8 mouse cellular contexts compared by ENCODE assay signal in the genomic region with DNA sequence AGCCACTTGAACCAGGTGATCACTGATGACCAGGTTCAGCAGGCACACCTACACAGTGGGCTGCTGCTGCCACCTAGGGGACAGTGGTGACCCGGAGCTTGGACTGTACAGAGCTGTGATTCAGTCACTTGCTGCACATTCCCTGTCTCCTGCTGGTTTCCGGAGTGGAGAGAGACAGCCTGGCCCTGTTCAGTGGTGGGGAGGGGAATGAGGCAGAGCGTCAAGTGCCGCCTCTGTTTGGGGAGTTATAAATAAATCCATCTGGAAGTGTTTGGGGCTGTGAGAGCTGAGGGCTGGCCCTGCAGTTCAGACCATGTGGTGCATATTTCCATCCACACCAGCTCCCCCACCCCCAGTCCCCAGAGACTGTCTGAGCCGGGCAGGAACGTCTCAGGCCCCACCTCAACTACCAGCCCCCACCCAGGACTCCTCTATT.
DNase-seq lines count a peak whose midpoint lies in the region; ATAC-seq and TF ChIP-seq lines count a peak whose summit lies in the region.

No protein-coding gene starts in this region.

- H3K9ac ChIP-seq in embryonic facial prominence, embryonic 13.5 days: no peak overlapping the region
- no peak overlapping the region for H3K9ac ChIP-seq in midbrain, embryonic 15.5 days

- WGBS in embryonic facial prominence, embryonic 13.5 days: 18% methylated on average over 6 of the region's 6 CpGs
- WGBS in midbrain, embryonic 15.5 days: 16% methylated on average over 6 of the region's 6 CpGs

- H3K4me3 ChIP-seq in embryonic facial prominence, embryonic 13.5 days: no peak overlapping the region
- H3K4me3 ChIP-seq in midbrain, embryonic 15.5 days: no peak overlapping the region
- H3K4me3 ChIP-seq in testis, adult 2 months (ENCODE audit: control insufficient read depth, low read depth, low read length): no peak overlapping the region

- H3K9me3 ChIP-seq in embryonic facial prominence, embryonic 13.5 days: no peaks in the 10 kb centered on the region
- no peaks in the 10 kb centered on the region for H3K9me3 ChIP-seq in midbrain, embryonic 15.5 days

- H3K4me2 ChIP-seq in embryonic facial prominence, embryonic 13.5 days: 0 out of 2 replicates have a peak overlapping the region, but pooled peaks have one; percentile 3
- no peak overlapping the region for H3K4me2 ChIP-seq in midbrain, embryonic 15.5 days

- peak; percentile 85 for DNase-seq in 3T3-L1 (ENCODE audit: low read depth, low spot score)
- peak; percentile 76 for DNase-seq in adrenal gland, postnatal 10 days
- DNase-seq in heart, adult 8-10 months (ENCODE audit: low spot score): peak; percentile 60
- DNase-seq in kidney, adult 18-20 months: peak; percentile 78
- peak; percentile 72 for DNase-seq in left cerebral cortex, postnatal 4 days

- peak overlapping the region; percentile 75 for H3K27ac ChIP-seq in embryonic facial prominence, embryonic 13.5 days
- H3K27ac ChIP-seq in midbrain, embryonic 15.5 days: no peak overlapping the region
- H3K27ac ChIP-seq in testis, adult 2 months (ENCODE audit: control insufficient read depth, insufficient read depth, low read depth, low read length): no peak overlapping the region

- peak; percentile 92 for ATAC-seq in embryonic facial prominence, embryonic 13.5 days (ENCODE audit: insufficient number of reproducible peaks, insufficient read depth, low FRiP score, low TSS enrichment, low read depth)
- peak; percentile 91 for ATAC-seq in midbrain, embryonic 15.5 days (replicated peaks)

- peaks cover 75% of the 10 kb centered on the region for H3K27me3 ChIP-seq in embryonic facial prominence, embryonic 13.5 days
- H3K27me3 ChIP-seq in midbrain, embryonic 15.5 days (replicated peaks): peaks cover 17% of the 10 kb centered on the region
- no peaks in the 10 kb centered on the region for H3K27me3 ChIP-seq in testis, adult 2 months (ENCODE audit: control insufficient read depth, insufficient read depth, low read length)

- intact Hi-C loops in left cerebral cortex, postnatal 4 days (cut with DNase I): loop anchor here (5.0 kb wide), 1 partner anchor 135 kb away; no protein-coding TSS in a partner anchor

- TF ChIP-seq POLR2A in testis, adult 2 months (IDR thresholded peaks at IDR 0.05; ENCODE audit: control insufficient read depth, low read depth, low read length): no peak

- TF ChIP-seq CTCF in testis, adult 2 months (IDR thresholded peaks at IDR 0.05; ENCODE audit: control insufficient read depth, insufficient read depth, insufficient replicate concordance, low read depth, low read length): peak; percentile 64; the same call in 1 of the 2 replicates

- H3K36me3 ChIP-seq in embryonic facial prominence, embryonic 13.5 days: no peaks in the 10 kb centered on the region
- H3K36me3 ChIP-seq in midbrain, embryonic 15.5 days (replicated peaks): no peaks in the 10 kb centered on the region
- no peaks in the 10 kb centered on the region for H3K36me3 ChIP-seq in testis, adult 2 months (ENCODE audit: control insufficient read depth, insufficient read depth, low read length)

- H3K4me1 ChIP-seq in embryonic facial prominence, embryonic 13.5 days: peaks cover 36% of the 10 kb centered on the region
- no peaks in the 10 kb centered on the region for H3K4me1 ChIP-seq in midbrain, embryonic 15.5 days
- H3K4me1 ChIP-seq in testis, adult 2 months (ENCODE audit: control insufficient read depth, insufficient read depth, low read length): no peaks in the 10 kb centered on the region
